Mouse (Mus musculus) urinary bladder, adult 18-20 months (tissue): ENCODE measurements at regions not wholly inside any gene's neighbourhood (a gene's known extent, or its start where the extent isn't known, plus 50 kb on each side); places are given as distances from the start of the nearest gene placed in this dataset.
A peak's percentile ranks its signal among the peaks of the same experiment; 100 is the strongest.

Source experiments
- DNase-seq, 2 experiments: peaks; one replicate each; pipeline ENCODE4 v3.0.0; 2022; ENCODE audit warnings: low spot score in 2 of 2, mixed read lengths in 2 of 2

GRCm38 (mm10) chr19:21214253-21214652, 57.8 kb upstream of the Zfand5 start:
- no peak for DNase-seq

GRCm38 (mm10) chr19:21193461-21193860, 78.6 kb upstream of the Zfand5 start:
- no peak for DNase-seq

- no peak for DNase-seq
Measured at GRCm38 (mm10) chr19:21192576-21192975, 79.5 kb upstream of the Zfand5 start.

- DNase-seq: no peak
Measured at GRCm38 (mm10) chr19:21189216-21189615, 82.9 kb upstream of the Zfand5 start.

GRCm38 (mm10) chr19:21186656-21187055, 85.4 kb upstream of the Zfand5 start:
- no peak for DNase-seq

GRCm38 (mm10) chr19:21186016-21186415, 86.1 kb upstream of the Zfand5 start:
- DNase-seq: no peak

GRCm38 (mm10) chr19:21183028-21183427, 89.0 kb upstream of the Zfand5 start:
- DNase-seq: no peak

DNA sequence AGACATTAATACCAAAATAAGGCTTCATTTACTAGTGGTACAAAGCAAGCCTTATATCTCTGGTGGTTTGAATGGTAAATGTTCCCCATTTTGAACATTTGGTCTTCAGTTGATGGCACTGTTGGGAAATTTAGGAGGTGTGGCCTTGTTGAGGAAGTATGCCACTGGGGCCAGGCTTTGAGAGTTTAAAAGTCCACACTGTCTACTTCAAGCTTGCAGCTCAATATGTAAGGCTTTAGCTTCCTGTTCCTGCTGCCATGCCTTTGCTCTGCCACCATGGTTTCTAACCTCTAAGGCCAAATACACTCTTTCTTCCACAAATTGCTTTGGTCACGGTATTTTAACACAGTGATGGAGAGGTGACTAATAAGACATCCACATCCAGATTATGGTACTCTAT, 92.2 kb upstream of the Zfand5 start:
- no peak for DNase-seq

DNA sequence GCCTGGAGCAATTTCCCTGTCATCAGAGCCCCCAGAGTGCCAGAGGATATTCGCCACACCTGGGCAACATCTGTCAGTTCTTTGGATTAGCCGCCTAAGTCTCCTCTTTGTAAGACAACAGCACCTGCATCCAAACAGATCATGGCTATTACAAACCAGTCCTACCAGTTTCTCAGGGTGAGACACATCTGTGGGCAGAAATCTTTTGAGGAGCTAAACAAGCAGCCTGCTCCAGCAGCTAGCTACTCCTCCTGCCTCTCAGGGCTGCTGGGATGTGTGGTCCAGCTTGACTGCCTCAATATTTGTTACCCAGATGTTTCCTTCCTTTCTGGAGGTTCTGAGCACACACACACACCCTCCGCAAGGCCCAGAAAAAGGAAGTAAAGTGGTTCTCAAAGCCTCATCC, 96.6 kb upstream of the Zfand5 start:
- DNase-seq: no peak

DNA sequence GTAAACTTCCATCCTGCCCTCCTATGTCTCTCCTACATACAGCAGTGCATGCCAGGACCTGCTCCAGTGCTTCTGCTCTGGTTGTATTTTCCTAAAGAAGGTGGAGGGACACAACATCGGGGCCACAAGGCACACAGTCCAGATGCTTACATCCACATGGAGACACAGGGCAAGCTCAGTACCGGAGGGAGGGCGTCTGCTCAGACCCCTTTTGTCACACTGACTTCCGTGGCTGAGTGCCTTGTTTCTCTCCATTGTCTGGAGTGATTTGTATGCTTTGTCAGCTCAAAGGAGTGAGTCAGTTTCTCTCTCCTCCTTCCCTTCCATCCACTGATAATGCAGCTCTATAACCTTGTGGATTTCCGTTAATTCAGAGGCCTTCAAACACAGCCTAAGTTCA, 97.4 kb upstream of the Zfand5 start:
- peak in 1 of 2 experiments; percentile 21 for DNase-seq

- DNase-seq: no peak
Measured at GRCm38 (mm10) chr19:21173896-21174483, 98.1 kb upstream of the Zfand5 start.

DNA sequence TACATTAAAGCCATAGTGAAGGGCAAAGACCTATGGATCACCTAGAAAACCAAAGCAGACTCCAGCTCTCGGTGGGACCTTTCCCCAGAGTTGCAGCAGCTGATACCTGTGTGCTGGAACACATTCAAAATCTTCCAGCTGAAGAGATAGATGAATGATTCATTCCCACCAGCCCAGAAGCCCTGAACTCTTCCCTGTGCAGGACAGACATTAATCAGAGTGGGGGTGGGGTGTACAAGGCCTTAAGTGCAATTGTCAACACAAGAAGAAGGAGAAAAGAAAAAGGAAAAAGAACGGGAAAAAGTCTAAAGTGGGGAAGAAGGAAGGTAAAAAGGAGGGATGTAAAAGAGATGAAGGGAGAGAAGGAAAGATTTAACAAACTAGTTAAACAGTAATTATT, 100.9 kb upstream of the Zfand5 start:
- no peak for DNase-seq

DNA sequence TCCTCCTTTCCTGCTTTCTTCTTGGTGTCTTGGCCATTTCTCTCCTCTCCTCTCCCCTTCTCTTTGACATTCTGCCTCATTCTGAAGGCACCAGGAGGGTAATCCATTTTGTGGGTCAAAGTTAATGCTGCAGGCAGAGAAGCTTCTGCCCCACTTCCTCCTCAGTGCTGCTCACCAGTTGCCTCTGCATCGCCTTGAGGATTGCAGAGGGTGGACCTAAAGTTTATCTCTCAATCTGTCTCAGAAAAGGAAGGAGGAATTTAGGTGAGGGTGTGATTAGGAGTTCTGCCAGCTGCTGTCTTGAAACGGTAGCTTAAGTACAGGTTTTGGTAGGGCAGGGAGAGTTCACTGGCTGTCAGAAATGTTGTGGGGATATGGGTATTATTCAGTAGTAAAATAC, 101.3 kb upstream of the Zfand5 start:
- DNase-seq: peak in 1 of 2 experiments; percentile 36

DNA sequence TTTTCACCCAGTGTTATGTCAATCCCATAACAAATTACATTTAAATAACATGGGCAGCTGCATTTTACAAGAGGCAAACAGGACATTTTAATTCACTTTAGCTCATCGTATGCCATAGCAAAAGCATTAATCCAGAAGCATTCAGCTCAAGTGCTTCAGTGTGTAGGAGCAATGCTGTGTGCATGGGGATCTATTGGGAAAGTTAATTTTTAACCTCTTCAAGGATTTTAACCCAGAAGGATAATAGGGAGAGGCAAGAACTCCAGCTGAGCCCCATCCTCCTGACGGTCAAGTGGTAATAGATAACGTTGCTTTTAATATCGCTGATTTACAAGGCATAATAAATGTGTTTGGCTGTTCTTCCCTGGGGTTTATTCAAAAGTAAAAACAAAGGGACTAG, 105.1 kb upstream of the Zfand5 start:
- DNase-seq: no peak

GRCm38 (mm10) chr19:21166465-21166860, 105.6 kb upstream of the Zfand5 start:
- DNase-seq: no peak

GRCm38 (mm10) chr19:21165763-21166464, 106.2 kb upstream of the Zfand5 start:
- no peak for DNase-seq

DNA sequence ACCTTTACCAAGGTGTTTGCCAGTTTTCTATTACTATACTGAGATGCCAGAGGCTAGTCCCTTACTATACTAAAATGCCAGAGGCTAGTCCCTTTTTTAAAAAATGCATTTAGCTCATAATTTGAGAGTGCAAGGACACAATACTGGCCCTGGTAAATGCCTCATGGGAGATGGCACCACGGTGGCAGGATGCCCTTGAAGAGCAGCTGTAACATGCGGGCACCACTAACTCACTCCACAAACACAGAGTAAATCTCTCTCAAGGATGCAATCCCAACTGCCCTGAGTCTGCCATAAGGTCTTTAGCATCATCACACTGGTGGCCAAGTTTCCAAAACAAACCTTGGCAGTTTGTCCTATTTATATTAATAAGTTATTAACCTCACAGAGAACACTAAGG, 108.1 kb upstream of the Zfand5 start:
- DNase-seq: no peak

GRCm38 (mm10) chr19:21160946-21161345, 111.1 kb upstream of the Zfand5 start:
- DNase-seq: no peak

- DNase-seq: no peak
Measured at GRCm38 (mm10) chr19:21159189-21160137, 112.6 kb upstream of the Zfand5 start.

DNA sequence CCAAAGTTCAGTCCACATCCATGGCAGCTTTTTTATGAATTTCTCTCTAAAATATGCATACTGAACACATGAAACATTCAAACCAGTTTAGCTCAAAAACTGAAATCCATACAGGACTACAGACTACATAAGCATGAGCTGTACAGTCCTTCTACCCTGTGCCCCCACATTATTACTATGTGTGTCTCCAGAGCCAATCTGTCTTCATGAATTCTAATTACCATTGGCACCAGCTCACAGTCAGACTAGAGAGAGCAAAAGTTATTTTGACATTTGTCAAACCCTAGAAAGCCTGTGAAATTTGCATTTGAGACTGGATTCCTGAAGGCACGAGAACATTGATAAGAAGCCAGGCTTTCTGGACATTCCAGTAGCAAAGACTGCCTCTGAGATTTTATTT, 117.9 kb upstream of the Zfand5 start:
- no peak for DNase-seq

DNA sequence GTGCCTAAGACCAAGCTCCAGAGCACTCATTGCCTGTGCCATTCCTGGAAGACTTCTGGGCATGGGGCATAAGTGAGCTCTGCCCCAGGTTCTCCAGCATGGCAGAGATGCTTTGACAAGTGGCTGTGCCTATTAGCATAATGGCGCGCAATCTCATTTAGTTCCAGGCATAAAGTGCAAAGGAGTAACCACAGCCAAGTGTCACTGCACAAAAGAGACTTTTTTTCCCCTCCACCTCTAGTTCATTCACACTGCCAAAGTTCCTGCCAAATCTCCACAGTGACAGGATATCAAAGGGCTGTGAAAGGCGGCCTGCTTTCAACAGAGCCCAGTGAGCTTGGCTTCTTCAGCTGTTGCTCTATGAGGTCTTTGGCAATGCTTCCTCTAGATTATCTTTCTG, 120.1 kb upstream of the Zfand5 start:
- DNase-seq: no peak

- no peak for DNase-seq
Measured at GRCm38 (mm10) chr19:21150849-21151248, 121.2 kb upstream of the Zfand5 start.

DNA sequence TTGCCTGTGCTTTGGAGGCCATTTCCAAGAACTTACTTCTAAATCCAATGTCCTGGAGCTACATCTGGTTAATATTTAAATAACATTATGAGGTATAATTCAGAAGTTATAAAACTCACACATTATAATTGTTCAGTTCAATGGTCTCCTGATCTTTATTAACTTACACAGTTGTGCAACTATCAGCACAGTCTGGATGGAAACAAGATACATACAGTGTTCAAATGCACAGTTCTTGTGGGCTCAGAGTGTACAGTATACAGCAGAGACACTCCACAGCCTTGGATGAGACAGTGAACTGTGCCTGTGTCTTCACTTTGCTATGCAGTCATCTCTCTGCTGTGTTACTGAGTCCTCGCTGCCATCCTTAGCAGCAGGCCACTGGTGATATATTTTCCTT, 121.8 kb upstream of the Zfand5 start:
- no peak for DNase-seq
